Mouse (Mus musculus): Measurements from ENCODE around the gene Mad1l1. TPM values are rescaled to one million over a fixed set of nuclear protein-coding genes. Genes with fewer than 3 reads are reported as not detected.

The Mad1l1 gene
- polyA plus RNA-seq, 1 experiment from 2014 or later, result 24.8 TPM

- H3K27me3 ChIP-seq, result no peaks in the 10 kb centered on the region
- no peak overlapping the region for H3K4me3 ChIP-seq (replicated peaks)
- H3K9me3 ChIP-seq (replicated peaks), result no peaks in the 10 kb centered on the region
- DNase-seq (no peak), ATAC-seq (ENCODE audit: low read depth) (no peak)
- H3K4me2 ChIP-seq, result no peak overlapping the region
- no peaks in the 10 kb centered on the region for H3K36me3 ChIP-seq
- peaks cover 22% of the 10 kb centered on the region; the same call in 1 of the 2 replicates for H3K4me1 ChIP-seq (replicated peaks)
- WGBS (ENCODE audit: insufficient replicate concordance), result 61% methylated on average over 2 of the region's 2 CpGs
- H3K27ac ChIP-seq, result no peak overlapping the region
- no peak overlapping the region for H3K9ac ChIP-seq
Observed at GRCm38 (mm10) chr5:140151180-140151579, 170.2 kb downstream of the Mad1l1 start.

- WGBS (ENCODE audit: insufficient replicate concordance), result 61% methylated on average over 2 of the region's 2 CpGs
Observed at GRCm38 (mm10) chr5:140150694-140151093, 170.7 kb downstream of the Mad1l1 start.

GRCm38 (mm10) chr5:140150136-140150535 lies 171.2 kb downstream of the Mad1l1 start:
- no peak overlapping the region for H3K4me3 ChIP-seq (replicated peaks)
- no peak for ATAC-seq (ENCODE audit: low read depth)

More at GRCm38 (mm10) chr5:140150694-140151093, 170.7 kb downstream of the Mad1l1 start:
- ATAC-seq (ENCODE audit: low read depth), result no peak
- peaks cover 22% of the 10 kb centered on the region; the same call in 1 of the 2 replicates for H3K4me1 ChIP-seq (replicated peaks)
- H3K27me3 ChIP-seq, result no peaks in the 10 kb centered on the region
- H3K27ac ChIP-seq, result no peak overlapping the region
- DNase-seq, result no peak
- no peaks in the 10 kb centered on the region for H3K36me3 ChIP-seq
- no peak overlapping the region for H3K4me2 ChIP-seq
- no peak overlapping the region for H3K4me3 ChIP-seq (replicated peaks)
- H3K9ac ChIP-seq, result no peak overlapping the region
- no peaks in the 10 kb centered on the region for H3K9me3 ChIP-seq (replicated peaks)

GRCm38 (mm10) chr5:140149298-140149697 lies 172.1 kb downstream of the Mad1l1 start:
- Histone ChIP-seq H3K27ac (no peak overlapping the region), H3K27me3 (no peaks in the 10 kb centered on the region), H3K36me3 (no peaks in the 10 kb centered on the region), H3K9ac (no peak overlapping the region), H3K4me2 (no peak overlapping the region), H3K9me3 (replicated peaks) (no peaks in the 10 kb centered on the region), H3K4me1 (replicated peaks) (peaks cover 22% of the 10 kb centered on the region; the same call in 1 of the 2 replicates), H3K4me3 (replicated peaks) (no peak overlapping the region)
- DNase-seq (no peak), ATAC-seq (ENCODE audit: low read depth) (no peak)
- WGBS (ENCODE audit: insufficient replicate concordance), result 29% methylated on average over 4 of the region's 4 CpGs

More at GRCm38 (mm10) chr5:140150136-140150535, 171.2 kb downstream of the Mad1l1 start:
- no peaks in the 10 kb centered on the region for H3K27me3 ChIP-seq
- no peak overlapping the region for H3K9ac ChIP-seq
- no peak overlapping the region for H3K27ac ChIP-seq
- no peaks in the 10 kb centered on the region for H3K36me3 ChIP-seq
- H3K4me2 ChIP-seq, result no peak overlapping the region
- 74% methylated on average over 5 of the region's 5 CpGs for WGBS (ENCODE audit: insufficient replicate concordance)
- H3K4me1 ChIP-seq (replicated peaks), result peaks cover 22% of the 10 kb centered on the region; the same call in 1 of the 2 replicates
- H3K9me3 ChIP-seq (replicated peaks), result no peaks in the 10 kb centered on the region
- no peak for DNase-seq

- no peak for ATAC-seq (ENCODE audit: low read depth)
- no peak overlapping the region for H3K4me3 ChIP-seq (replicated peaks)
- DNase-seq, result no peak
- H3K9me3 ChIP-seq (replicated peaks), result no peaks in the 10 kb centered on the region
- WGBS (ENCODE audit: insufficient replicate concordance), result 89% methylated on average over 2 of the region's 2 CpGs
- no peaks in the 10 kb centered on the region; the same call in 1 of the 2 replicates for H3K4me1 ChIP-seq (replicated peaks)
- H3K27ac ChIP-seq, result no peak overlapping the region
- H3K9ac ChIP-seq, result no peak overlapping the region
- H3K36me3 ChIP-seq, result no peaks in the 10 kb centered on the region; the same call in 1 of the 2 replicates
- no peak overlapping the region for H3K4me2 ChIP-seq
- H3K27me3 ChIP-seq, result no peaks in the 10 kb centered on the region
Observed at GRCm38 (mm10) chr5:140143541-140143940, 177.8 kb downstream of the Mad1l1 start.

GRCm38 (mm10) chr5:140141336-140141735 lies 180.0 kb downstream of the Mad1l1 start:
- Histone ChIP-seq H3K4me1 (replicated peaks) (no peaks in the 10 kb centered on the region), H3K9me3 (replicated peaks) (no peaks in the 10 kb centered on the region), H3K4me2 (no peak overlapping the region), H3K9ac (no peak overlapping the region), H3K36me3 (no peaks in the 10 kb centered on the region; the same call in 1 of the 2 replicates), H3K27me3 (no peaks in the 10 kb centered on the region), H3K27ac (no peak overlapping the region), H3K4me3 (replicated peaks) (no peak overlapping the region)
- ATAC-seq (ENCODE audit: low read depth), result no peak
- 78% methylated on average over 4 of the region's 4 CpGs for WGBS (ENCODE audit: insufficient replicate concordance)
- no peak for DNase-seq

GRCm38 (mm10) chr5:140140214-140140613 lies 181.1 kb downstream of the Mad1l1 start:
- Histone ChIP-seq H3K27ac (no peak overlapping the region), H3K27me3 (no peaks in the 10 kb centered on the region), H3K4me1 (replicated peaks) (no peaks in the 10 kb centered on the region), H3K4me3 (replicated peaks) (no peak overlapping the region), H3K9ac (no peak overlapping the region), H3K36me3 (peaks cover 4% of the 10 kb centered on the region; the same call in 1 of the 2 replicates), H3K4me2 (no peak overlapping the region), H3K9me3 (replicated peaks) (no peaks in the 10 kb centered on the region)
- ATAC-seq (ENCODE audit: low read depth) (no peak), DNase-seq (no peak)

- Histone ChIP-seq H3K4me2 (no peak overlapping the region), H3K9me3 (replicated peaks) (no peaks in the 10 kb centered on the region), H3K27me3 (no peaks in the 10 kb centered on the region), H3K27ac (no peak overlapping the region), H3K4me3 (replicated peaks) (no peak overlapping the region), H3K4me1 (replicated peaks) (0 out of 2 replicates have a peak, but pooled peaks cover 3% of the 10 kb centered on the region), H3K9ac (no peak overlapping the region), H3K36me3 (peaks cover 8% of the 10 kb centered on the region; the same call in 1 of the 2 replicates)
- WGBS (ENCODE audit: insufficient replicate concordance), result 80% methylated on average over 8 of the region's 8 CpGs
- ATAC-seq (ENCODE audit: low read depth), result no peak
- no peak for DNase-seq
Observed at GRCm38 (mm10) chr5:140135734-140136625, 185.4 kb downstream of the Mad1l1 start.

GRCm38 (mm10) chr5:140134021-140134420 lies 187.3 kb downstream of the Mad1l1 start:
- ATAC-seq (ENCODE audit: low read depth) (no peak), DNase-seq (no peak)
- WGBS (ENCODE audit: insufficient replicate concordance), result 74% methylated on average over 7 of the region's 7 CpGs
- Histone ChIP-seq H3K4me2 (no peak overlapping the region), H3K27ac (no peak overlapping the region), H3K4me3 (replicated peaks) (no peak overlapping the region), H3K27me3 (no peaks in the 10 kb centered on the region), H3K9ac (no peak overlapping the region), H3K4me1 (replicated peaks) (peaks cover 6% of the 10 kb centered on the region; the same call in 1 of the 2 replicates), H3K36me3 (peaks cover 8% of the 10 kb centered on the region; the same call in 1 of the 2 replicates), H3K9me3 (replicated peaks) (no peaks in the 10 kb centered on the region)

GRCm38 (mm10) chr5:140128414-140128981 lies 192.9 kb downstream of the Mad1l1 start:
- no peaks in the 10 kb centered on the region for H3K9me3 ChIP-seq (replicated peaks)
- ATAC-seq (ENCODE audit: low read depth) (no peak), DNase-seq (no peak)
- WGBS (ENCODE audit: insufficient replicate concordance), result 89% methylated on average over 9 of the region's 9 CpGs
- no peak overlapping the region for H3K9ac ChIP-seq
- peaks cover 7% of the 10 kb centered on the region; the same call in 1 of the 2 replicates for H3K36me3 ChIP-seq
- no peak overlapping the region for H3K4me2 ChIP-seq
- no peak overlapping the region for H3K4me3 ChIP-seq (replicated peaks)
- peaks cover 3% of the 10 kb centered on the region; the same call in 1 of the 2 replicates for H3K4me1 ChIP-seq (replicated peaks)
- H3K27ac ChIP-seq, result no peak overlapping the region
- no peaks in the 10 kb centered on the region for H3K27me3 ChIP-seq

- ATAC-seq (ENCODE audit: low read depth) (no peak), DNase-seq (no peak)
- Histone ChIP-seq H3K4me2 (no peak overlapping the region), H3K27me3 (no peaks in the 10 kb centered on the region), H3K9me3 (replicated peaks) (no peaks in the 10 kb centered on the region), H3K9ac (no peak overlapping the region), H3K36me3 (peaks cover 7% of the 10 kb centered on the region; the same call in 1 of the 2 replicates), H3K4me3 (replicated peaks) (no peak overlapping the region), H3K27ac (no peak overlapping the region), H3K4me1 (replicated peaks) (peaks cover 3% of the 10 kb centered on the region; the same call in 1 of the 2 replicates)
- WGBS (ENCODE audit: insufficient replicate concordance), result 81% methylated on average over 7 of the region's 7 CpGs
Observed at GRCm38 (mm10) chr5:140127981-140128380, 193.4 kb downstream of the Mad1l1 start.
